Mouse (Mus musculus) intestine, embryonic 16.5 days (tissue): ENCODE results near the gene Lmo4. TPM values are rescaled to one million over a fixed set of nuclear protein-coding genes. Genes with fewer than 3 reads are reported as not detected.

Experiments used
- ATAC-seq: fragments of 200-750 bp; cut with Nextera tagmentation; 2 replicates; pipeline ENCODE4 v1.8.0; 2017; ENCODE audit warnings: moderate TSS enrichment, moderate library complexity
- H3K27ac ChIP-seq: fragments of 300-500 bp; sonication (generic); 2 replicates; pipeline ENCODE4 v1.5.1; 2014; ENCODE audit warnings: mild to moderate bottlenecking, low read length
- H3K27me3 ChIP-seq: fragments of 300-500 bp; sonication (generic); replicated peaks from 2 replicates; pipeline ENCODE4 v1.6.1; 2014; ENCODE audit warnings: low read length, control low read depth, mixed read lengths; ENCODE audit not compliant: control insufficient read depth, insufficient read depth
- H3K36me3 ChIP-seq: fragments of 300-500 bp; sonication (generic); 2 replicates; pipeline ENCODE4 v1.6.1; 2014; ENCODE audit warnings: low read length, control low read depth; ENCODE audit not compliant: control insufficient read depth, insufficient read depth
- H3K4me1 ChIP-seq: fragments of 300-500 bp; sonication (generic); 2 replicates; pipeline ENCODE4 v1.6.1; 2014; ENCODE audit warnings: low read length, control low read depth, mixed read lengths; ENCODE audit not compliant: control insufficient read depth, insufficient read depth
- H3K4me2 ChIP-seq: fragments of 300-500 bp; sonication (generic); 2 replicates; pipeline ENCODE4 v1.6.1; 2014; ENCODE audit warnings: low read depth, low read length, control low read depth
- H3K4me3 ChIP-seq: fragments of 300-500 bp; sonication (generic); 2 replicates; pipeline ENCODE4 v1.5.1; 2014; ENCODE audit warnings: mild to moderate bottlenecking, low read length
- H3K9ac ChIP-seq: fragments of 300-500 bp; sonication (generic); 2 replicates; pipeline ENCODE4 v1.6.1; 2014; ENCODE audit warnings: low read depth, low read length
- H3K9me3 ChIP-seq: fragments of 300-500 bp; sonication (generic); 2 replicates; pipeline ENCODE4 v1.6.1; 2016; ENCODE audit warnings: low read length, control low read depth; ENCODE audit not compliant: control insufficient read depth
- WGBS: fragments of 180-500 bp; shearing (Covaris S2); extraction: QIAGEN DNeasy Blood & Tissue Kit; methylation state at CpG from one replicate; pipeline ENCODE4 v1.1.7; 2014; 5-methylcytosine and 5-hydroxymethylcytosine counted together
- polyA plus RNA-seq: library from polyadenylated mRNA; unstranded; fragments of >200 nt; fragmentation: Nextera tagmentation; extraction: Ambion mirVana; gene quantifications from 2 replicates; pipeline ENCODE4 v1.2.1, GENCODE M21; 2015

The Lmo4 gene
- polyA plus RNA-seq, 1 experiment from 2014 or later: 57.2 TPM

DNA sequence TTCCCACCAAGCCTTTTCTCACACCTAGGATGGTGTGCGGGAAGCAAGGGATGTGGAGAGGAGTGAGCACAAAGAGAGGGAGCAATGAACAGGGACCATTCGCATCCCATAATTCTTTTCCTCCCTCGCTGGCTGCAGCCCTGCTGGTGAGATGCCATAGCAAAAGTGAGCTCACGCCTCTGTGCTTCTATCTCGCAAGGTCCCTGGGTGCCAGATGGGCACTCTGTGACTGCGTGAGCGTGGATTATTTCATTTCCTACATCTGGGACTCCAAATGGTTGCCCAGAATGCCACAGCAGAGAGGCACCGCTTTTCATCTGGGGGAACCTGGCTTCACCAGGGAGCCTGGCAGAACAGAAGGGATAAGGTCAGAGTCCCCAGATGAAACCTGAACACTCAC is 63.2 kb downstream of the Lmo4 start:
- no peaks in the 10 kb centered on the region for H3K27me3 ChIP-seq

DNA sequence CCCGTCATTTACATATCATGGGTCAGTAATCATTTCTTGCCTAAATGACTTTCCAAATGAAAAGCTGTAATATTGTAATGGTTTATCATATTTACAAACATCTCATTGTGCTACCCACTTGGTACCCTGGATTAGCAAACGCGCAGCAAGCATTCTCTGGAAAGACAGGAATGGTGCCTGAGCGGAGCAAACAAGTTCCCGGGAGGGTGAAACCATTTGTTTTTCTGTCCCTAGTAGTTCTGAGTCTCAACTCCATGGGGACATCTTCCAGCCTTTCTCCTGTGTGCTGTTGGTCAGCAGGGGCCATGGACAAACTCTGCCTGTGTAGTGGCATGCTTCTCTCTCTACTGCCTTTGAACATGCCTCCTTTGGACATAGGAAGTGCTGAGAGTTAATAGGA is 64.2 kb downstream of the Lmo4 start:
- no peak overlapping the region for H3K4me3 ChIP-seq
- no peak overlapping the region for H3K27ac ChIP-seq
- no peaks in the 10 kb centered on the region for H3K4me1 ChIP-seq
- no peaks in the 10 kb centered on the region for H3K9me3 ChIP-seq
- H3K36me3 ChIP-seq: no peaks in the 10 kb centered on the region
- H3K4me2 ChIP-seq: no peak overlapping the region
- H3K27me3 ChIP-seq: no peaks in the 10 kb centered on the region
- no peak overlapping the region for H3K9ac ChIP-seq
- no peak for ATAC-seq
- WGBS: 91% methylated on average over 5 of the region's 5 CpGs

More for the DNA sequence above, 63.2 kb downstream of the Lmo4 start:
- no peak overlapping the region for H3K4me2 ChIP-seq
- no peaks in the 10 kb centered on the region for H3K4me1 ChIP-seq
- no peaks in the 10 kb centered on the region for H3K36me3 ChIP-seq
- WGBS: 83% methylated on average over 8 of the region's 8 CpGs
- no peak overlapping the region for H3K27ac ChIP-seq
- H3K9me3 ChIP-seq: no peaks in the 10 kb centered on the region
- ATAC-seq: no peak
- no peak overlapping the region for H3K4me3 ChIP-seq
- no peak overlapping the region for H3K9ac ChIP-seq

DNA sequence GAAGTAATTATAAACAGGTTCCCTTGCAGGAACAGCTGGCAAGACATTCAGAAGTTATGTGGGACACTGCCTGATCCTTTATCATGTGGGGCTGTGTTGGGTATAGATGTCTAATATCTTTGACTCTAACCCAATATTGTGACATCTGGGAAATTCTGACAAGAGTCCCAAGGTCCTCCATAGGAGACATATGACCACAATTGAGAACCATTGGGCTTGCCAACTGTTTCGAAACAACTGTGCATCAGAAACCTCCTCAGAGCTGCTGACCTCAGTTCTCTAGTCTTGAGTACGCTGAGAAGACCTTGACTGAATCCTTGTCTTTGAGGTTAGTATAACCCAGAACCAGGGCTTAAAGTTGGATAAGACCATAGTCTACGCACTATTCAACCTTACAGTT is 66.4 kb downstream of the Lmo4 start:
- no peak overlapping the region for H3K4me2 ChIP-seq
- 96% methylated on average over 3 of the region's 3 CpGs for WGBS

More for the DNA sequence above, 66.4 kb downstream of the Lmo4 start:
- H3K27me3 ChIP-seq: no peaks in the 10 kb centered on the region
- H3K9me3 ChIP-seq: no peaks in the 10 kb centered on the region
- no peaks in the 10 kb centered on the region for H3K4me1 ChIP-seq
- no peak overlapping the region for H3K4me3 ChIP-seq
- H3K36me3 ChIP-seq: no peaks in the 10 kb centered on the region
- no peak overlapping the region for H3K27ac ChIP-seq
- no peak for ATAC-seq
- no peak overlapping the region for H3K9ac ChIP-seq
